Mouse (Mus musculus) MEL (cell line): ENCODE data around the gene Aip. TPM values are rescaled to one million over a fixed set of nuclear protein-coding genes. Genes with fewer than 3 reads are reported as not detected.

Source experiments
- DNase-seq: peaks from one replicate; pipeline ENCODE4 v3.0.0; 2011; ENCODE audit warnings: low read depth, low spot score
- H3K27ac ChIP-seq: 2 replicates; pipeline ENCODE4 v1.5.1; 2012; ENCODE audit warnings: low read depth, mild to moderate bottlenecking, control low read depth, low read length, moderate library complexity; ENCODE audit not compliant: control insufficient read depth
- H3K27me3 ChIP-seq, 2 experiments: fragments of 150-350 bp in 1 of 2; sonication (generic) in 1 of 2; 2 replicates each; pipeline ENCODE4 v1.6.1; 2012; ENCODE audit warnings: low read length in 2 of 2, mild to moderate bottlenecking in 2 of 2, improper control_type of control experiment in 1 of 2, moderate library complexity in 1 of 2; ENCODE audit not compliant: insufficient read depth in 2 of 2, control insufficient read depth in 1 of 2
- H3K36me3 ChIP-seq, 2 experiments: 2 replicates each; pipeline ENCODE4 v1.6.1; 2012 to 2014; ENCODE audit warnings: low read length in 2 of 2, improper control_type of control experiment in 1 of 2, inconsistent platforms in 1 of 2, mild to moderate bottlenecking in 1 of 2; ENCODE audit not compliant: insufficient read depth in 2 of 2, control insufficient read depth in 1 of 2
- H3K4me1 ChIP-seq, 2 experiments: fragments of 150-350 bp in 1 of 2; sonication (generic) in 1 of 2; 2 replicates each; pipeline ENCODE4 v1.6.1; 2012; ENCODE audit warnings: low read length in 2 of 2, improper control_type of control experiment in 1 of 2, mild to moderate bottlenecking in 1 of 2; ENCODE audit not compliant: insufficient read depth in 2 of 2, control insufficient read depth in 1 of 2
- H3K4me3 ChIP-seq, 2 experiments: fragments of 150-350 bp in 1 of 2; sonication (generic) in 1 of 2; 2 replicates each; pipeline ENCODE4 v1.5.1; 2012; ENCODE audit warnings: low read depth in 2 of 2, low read length in 2 of 2, mild to moderate bottlenecking in 2 of 2, moderate library complexity in 2 of 2, control low read depth in 1 of 2, improper control_type of control experiment in 1 of 2; ENCODE audit not compliant: control insufficient read depth in 1 of 2, insufficient read depth in 1 of 2
- H3K79me2 ChIP-seq: 2 replicates; pipeline ENCODE4 v1.6.1; 2012; ENCODE audit warnings: mild to moderate bottlenecking, low read length, moderate library complexity; ENCODE audit not compliant: control insufficient read depth, poor library complexity, insufficient read depth
- H3K9ac ChIP-seq: 2 replicates; pipeline ENCODE4 v1.6.1; 2012; ENCODE audit warnings: low read depth, mild to moderate bottlenecking, control low read depth, low read length, moderate library complexity; ENCODE audit not compliant: control insufficient read depth, poor library complexity, severe bottlenecking
- H3K9me3 ChIP-seq: fragments of 150-350 bp; sonication (generic); replicated peaks from 2 replicates; pipeline ENCODE4 v1.6.1; 2012; ENCODE audit warnings: mild to moderate bottlenecking, low read length, improper control_type of control experiment, moderate library complexity; ENCODE audit not compliant: insufficient read depth
- CHD2 ChIP-seq: IDR thresholded peaks from 2 replicates; pipeline ENCODE4 v1.6.1; 2011; ENCODE audit warnings: low read length, improper control_type of control experiment
- CTCF ChIP-seq, 3 experiments: IDR thresholded peaks in 2 of 3; conservative IDR thresholded peaks in 1 of 3; 2 replicates each; pipeline ENCODE4 v1.5.1; 2011 to 2012; ENCODE audit warnings: low read length in 3 of 3, low read depth in 2 of 3, mild to moderate bottlenecking in 2 of 3, improper control_type of control experiment in 1 of 3, inconsistent platforms in 1 of 3, mixed read lengths in 1 of 3, moderate library complexity in 1 of 3; ENCODE audit not compliant: control insufficient read depth in 1 of 3, insufficient read depth in 1 of 3, poor library complexity in 1 of 3, severe bottlenecking in 1 of 3
- E2F4 ChIP-seq: IDR thresholded peaks from 2 replicates; pipeline ENCODE4 v1.6.1; 2011; ENCODE audit warnings: low read depth, low read length, improper control_type of control experiment, borderline replicate concordance
- ELF1 ChIP-seq: IDR thresholded peaks from 2 replicates; pipeline ENCODE4 v1.6.1; 2014; ENCODE audit warnings: low read depth, mild to moderate bottlenecking, inconsistent platforms, low read length, improper control_type of control experiment, moderate library complexity
- EP300 ChIP-seq, 2 experiments: IDR thresholded peaks; 2 replicates each; pipeline ENCODE4 v1.6.1; 2011; ENCODE audit warnings: improper control_type of control experiment in 2 of 2, low read length in 2 of 2, low read depth in 1 of 2, mild to moderate bottlenecking in 1 of 2
- ETS1 ChIP-seq: IDR thresholded peaks from 2 replicates; pipeline ENCODE4 v1.6.1; 2012; ENCODE audit warnings: low read depth, mild to moderate bottlenecking, inconsistent platforms, low read length, improper control_type of control experiment, moderate library complexity
- GATA1 ChIP-seq: IDR thresholded peaks from 2 replicates; pipeline ENCODE4 v1.6.1; 2011; ENCODE audit warnings: low read depth, low read length, improper control_type of control experiment
- HCFC1 ChIP-seq: IDR thresholded peaks from 2 replicates; pipeline ENCODE4 v1.6.1; 2012; ENCODE audit warnings: low read depth, mild to moderate bottlenecking, inconsistent platforms, low read length, improper control_type of control experiment, moderate library complexity
- MAFK ChIP-seq: IDR thresholded peaks from 2 replicates; pipeline ENCODE4 v1.6.1; 2011; ENCODE audit warnings: low read depth, mild to moderate bottlenecking, low read length, improper control_type of control experiment, borderline replicate concordance
- MAX ChIP-seq: IDR thresholded peaks from 2 replicates; pipeline ENCODE4 v1.6.1; 2011; ENCODE audit warnings: low read length, improper control_type of control experiment
- MAZ ChIP-seq: IDR thresholded peaks from 2 replicates; pipeline ENCODE4 v1.6.1; 2012; ENCODE audit warnings: low read depth, mild to moderate bottlenecking, inconsistent platforms, low read length, improper control_type of control experiment
- MXI1 ChIP-seq: IDR thresholded peaks from 2 replicates; pipeline ENCODE4 v1.6.1; 2011; ENCODE audit warnings: mild to moderate bottlenecking, low read depth, low read length, improper control_type of control experiment
- MYB ChIP-seq: IDR thresholded peaks from 2 replicates; pipeline ENCODE4 v1.6.1; 2011; ENCODE audit warnings: mild to moderate bottlenecking, low read depth, low read length, improper control_type of control experiment
- NELFE ChIP-seq: IDR thresholded peaks from 2 replicates; pipeline ENCODE4 v1.6.1; 2011; ENCODE audit warnings: low read depth, low read length, improper control_type of control experiment
- POLR2A ChIP-seq, 2 experiments: IDR thresholded peaks; 2 replicates each; pipeline ENCODE4 v1.6.1; 2011 to 2012; ENCODE audit warnings: low read length in 2 of 2, mild to moderate bottlenecking in 2 of 2, control low read depth in 1 of 2, improper control_type of control experiment in 1 of 2, low read depth in 1 of 2, moderate library complexity in 1 of 2; ENCODE audit not compliant: control insufficient read depth in 1 of 2, insufficient read depth in 1 of 2, poor library complexity in 1 of 2
- SIN3A ChIP-seq: IDR thresholded peaks from 2 replicates; pipeline ENCODE4 v1.6.1; 2012; ENCODE audit warnings: low read length, improper control_type of control experiment, inconsistent platforms
- TBP ChIP-seq: IDR thresholded peaks from 2 replicates; pipeline ENCODE4 v1.8.0; 2011; ENCODE audit warnings: low read depth, low read length, improper control_type of control experiment
- USF1 ChIP-seq: IDR thresholded peaks from 2 replicates; pipeline ENCODE4 v1.6.1; 2014; ENCODE audit warnings: low read depth, mild to moderate bottlenecking, inconsistent platforms, low read length, improper control_type of control experiment, moderate library complexity
- USF2 ChIP-seq, 2 experiments: IDR thresholded peaks; 2 replicates each; pipeline ENCODE4 v1.6.1; 2011 to 2012; ENCODE audit warnings: improper control_type of control experiment in 2 of 2, low read length in 2 of 2, borderline replicate concordance in 1 of 2, inconsistent platforms in 1 of 2, low read depth in 1 of 2, mild to moderate bottlenecking in 1 of 2; ENCODE audit not compliant: insufficient read depth in 1 of 2
- ZMIZ1 ChIP-seq: IDR thresholded peaks from 2 replicates; pipeline ENCODE4 v1.6.1; 2012; ENCODE audit warnings: low read depth, mild to moderate bottlenecking, inconsistent platforms, low read length, improper control_type of control experiment, moderate library complexity
- ZNF384 ChIP-seq: IDR thresholded peaks from 2 replicates; pipeline ENCODE4 v1.6.1; 2012; ENCODE audit warnings: low read depth, mild to moderate bottlenecking, inconsistent platforms, low read length, improper control_type of control experiment
- polyA plus RNA-seq, 2 experiments: library from polyadenylated mRNA; stranded (reverse) in 1 of 2; unstranded in 1 of 2; fragments of >175 nt in 1 of 2; fragments of >200 nt in 1 of 2; gene quantifications; 2 replicates each; pipeline versions ENCODE4 v1.2.1 to v1.2.4; 2012; ENCODE audit warnings: low replicate concordance in 2 of 2, low read depth in 1 of 2; ENCODE audit not compliant: insufficient read length in 2 of 2, insufficient read depth in 1 of 2, missing spikeins in 1 of 2
- total RNA-seq: library from RNA; depleted of rRNA; stranded (reverse); fragments of 300-350 nt; gene quantifications from 2 replicates; pipeline ENCODE4 v1.2.3, GENCODE M21; 2012

Gene Aip
- total and polyA plus RNA-seq, 3 experiments = 37.8 to 101 TPM; not detected in 1

- Histone ChIP-seq H3K4me1 (no peaks in the 10 kb centered on the region), H3K9me3 (no peaks in the 10 kb centered on the region), H3K27me3 (no peaks in the 10 kb centered on the region; a peak in 1 of 4 replicates), H3K4me3 (no peak overlapping the region), H3K79me2 (no peaks in the 10 kb centered on the region), H3K9ac (no peak overlapping the region), H3K27ac (no peak overlapping the region)
- TF ChIP-seq ZNF384 (no peak), MXI1 (no peak), E2F4 (no peak), USF2 (IDR thresholded peaks at IDR 0.05; ENCODE audit: borderline replicate concordance in 1 of 2, insufficient read depth in 1 of 2, low read depth in 1 of 2, low read length in 2 of 2) (no peak), ETS1 (no peak), POLR2A (IDR thresholded peaks at IDR 0.05; ENCODE audit: control insufficient read depth in 1 of 2, insufficient read depth in 1 of 2, low read depth in 1 of 2, low read length in 2 of 2, poor library complexity in 1 of 2) (no peak), EP300 (IDR thresholded peaks at IDR 0.05; ENCODE audit: low read depth in 1 of 2, low read length in 2 of 2) (no peak), MYB (no peak), USF1 (no peak), SIN3A (no peak), GATA1 (no peak), CTCF (IDR thresholded peaks at IDR 0.05 in 2 of 3, conservative IDR thresholded peaks at IDR 0.05 in 1 of 3; ENCODE audit: control insufficient read depth in 1 of 3, insufficient read depth in 1 of 3, low read depth in 2 of 3, low read length in 3 of 3, poor library complexity in 1 of 3, severe bottlenecking in 1 of 3) (no peak), TBP (no peak), MAZ (no peak), ELF1 (no peak), HCFC1 (no peak), ZMIZ1 (no peak)
- TF ChIP-seq, all 39 proteins: peak for 0
- no peaks in the 10 kb centered on the region for H3K36me3 ChIP-seq
- no peak for DNase-seq
These were observed 14.5 kb upstream of the Aip start for GRCm38 (mm10) chr19:4140147-4140546.

- Histone ChIP-seq H3K79me2 (no peaks in the 10 kb centered on the region), H3K4me1 (no peaks in the 10 kb centered on the region), H3K9ac (no peak within 1 kb of the TSS), H3K9me3 (no peaks in the 10 kb centered on the region), H3K4me3 (no peak within 1 kb of the TSS), H3K36me3 (no peaks in the 10 kb centered on the region), H3K27me3 (no peaks in the 10 kb centered on the region; a peak in 1 of 4 replicates), H3K27ac (no peak within 1 kb of the TSS)
- TF ChIP-seq MAX = no peak
- TF ChIP-seq MAFK = no peak
- no peak for TF ChIP-seq CHD2
- no peak for TF ChIP-seq NELFE
- TF ChIP-seq E2F4 = no peak
- no peak for DNase-seq
These were observed 13.8 kb upstream of the Aip start, which contains the start of gene Gpr152 for GRCm38 (mm10) chr19:4139446-4139845. Gpr152 (plus strand) TSS chr19:4139787.
